Mouse (Mus musculus) frontal cortex, postnatal 14 days (tissue): ENCODE data around the gene B4galt5.

Experiments used
- DNase-seq, 2 experiments: peaks; one replicate each; pipeline ENCODE4 v3.0.0; 2022; ENCODE audit warnings: low spot score in 2 of 2

B4galt5 gene

DNA sequence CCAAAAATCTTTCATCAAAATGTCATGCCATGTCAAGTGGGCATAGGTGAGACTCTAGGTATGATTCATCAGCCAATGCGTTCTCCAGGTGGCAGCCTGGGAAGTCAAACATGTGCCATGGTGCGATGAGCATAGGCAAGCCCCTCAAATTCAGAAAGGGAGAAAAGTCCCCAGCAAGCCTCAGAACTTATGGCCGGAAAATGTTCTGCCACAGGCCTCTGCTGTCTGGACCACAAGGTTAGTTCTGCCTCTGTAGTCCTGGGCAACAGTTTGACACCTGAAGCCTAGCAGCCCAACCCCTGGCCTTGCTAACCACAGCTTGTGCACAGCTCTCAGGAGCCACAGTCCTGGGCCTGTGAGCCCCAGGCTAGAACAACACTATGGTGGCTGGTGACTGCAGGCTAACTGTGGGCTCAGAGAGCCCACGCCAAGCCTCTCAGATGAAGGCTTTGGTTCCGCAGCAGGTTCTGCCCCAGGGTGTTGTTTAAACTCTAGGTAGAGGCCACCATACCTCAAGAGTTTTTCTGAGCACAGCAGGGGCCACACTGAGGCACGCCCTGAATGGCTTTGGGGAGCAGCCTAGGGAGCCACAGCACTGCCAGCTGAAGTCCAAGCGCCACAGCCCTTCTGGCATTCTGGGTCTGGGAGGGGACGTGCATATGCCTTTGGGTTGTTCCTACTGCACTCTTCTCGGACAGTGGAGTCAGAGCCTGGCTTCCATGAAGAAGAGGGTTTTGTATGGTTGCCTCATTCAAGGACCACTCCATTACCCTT, 14.5 kb upstream of the B4galt5 start:
- no peak for DNase-seq

DNA sequence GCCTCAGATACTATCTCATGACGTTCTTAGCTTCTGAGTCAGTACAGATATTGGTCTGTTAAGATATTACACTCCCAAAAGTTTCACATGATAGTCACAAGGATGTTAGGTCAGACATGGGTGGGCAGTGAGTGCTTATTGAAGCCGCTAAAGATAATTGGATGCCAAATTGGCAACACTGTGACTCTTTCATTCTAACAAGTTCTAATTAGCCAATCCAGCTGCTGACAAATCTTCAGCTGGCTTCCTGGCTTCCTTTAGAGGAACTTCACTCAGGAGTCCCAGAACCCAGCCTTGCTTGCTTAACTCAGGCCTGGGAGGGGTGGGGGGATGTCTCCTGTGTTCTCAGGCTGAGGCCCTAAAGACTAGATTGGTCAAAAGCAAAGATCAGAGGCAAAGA, 9.5 kb upstream of the B4galt5 start:
- DNase-seq, result no peak

DNA sequence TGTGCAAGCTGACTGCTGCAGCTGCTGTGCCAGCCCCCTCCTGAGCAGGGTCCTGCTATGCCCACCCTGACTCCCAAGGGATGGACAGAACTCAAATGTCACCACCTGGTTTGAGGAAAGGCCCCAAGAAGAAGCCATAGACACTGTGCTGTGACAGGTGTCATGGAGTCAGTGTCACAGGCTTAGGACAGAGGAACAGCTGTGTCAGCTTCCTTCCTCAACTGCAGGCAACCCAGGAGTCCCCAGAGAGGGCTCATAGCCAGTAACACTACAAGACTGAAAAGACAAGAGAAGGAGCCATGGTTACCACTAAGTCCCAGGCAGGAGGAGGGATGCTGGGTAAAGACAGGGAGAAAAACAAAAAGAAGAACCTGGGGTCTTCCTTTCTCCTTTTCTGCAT, 7.9 kb upstream of the B4galt5 start:
- no peak for DNase-seq

DNA sequence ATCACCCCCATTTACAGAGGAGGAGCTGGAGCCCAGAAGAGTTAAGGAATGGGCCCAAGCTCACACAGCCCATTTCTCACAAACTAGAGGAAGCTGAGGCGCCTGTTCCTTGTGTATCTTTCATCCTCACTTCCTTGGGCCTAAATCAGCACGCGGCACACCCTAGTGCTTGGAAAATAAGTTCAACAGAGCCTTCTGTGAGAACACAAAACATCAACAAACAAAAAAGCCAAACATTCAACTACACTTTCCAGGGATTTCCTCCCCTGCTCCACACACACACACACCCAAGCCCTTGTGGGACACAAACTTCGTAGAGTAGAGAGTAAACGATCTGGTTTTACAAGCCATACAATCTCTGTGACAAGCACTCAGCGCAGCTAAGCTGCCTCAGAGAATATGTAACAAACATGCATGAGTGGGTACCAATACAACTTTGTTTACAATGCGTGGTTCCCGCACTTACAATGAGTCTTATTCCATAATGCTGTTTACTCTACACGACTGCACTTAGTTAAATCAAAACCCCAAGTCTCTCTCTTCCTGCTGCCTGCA, 5.7 kb upstream of the B4galt5 start:
- no peak for DNase-seq

DNA sequence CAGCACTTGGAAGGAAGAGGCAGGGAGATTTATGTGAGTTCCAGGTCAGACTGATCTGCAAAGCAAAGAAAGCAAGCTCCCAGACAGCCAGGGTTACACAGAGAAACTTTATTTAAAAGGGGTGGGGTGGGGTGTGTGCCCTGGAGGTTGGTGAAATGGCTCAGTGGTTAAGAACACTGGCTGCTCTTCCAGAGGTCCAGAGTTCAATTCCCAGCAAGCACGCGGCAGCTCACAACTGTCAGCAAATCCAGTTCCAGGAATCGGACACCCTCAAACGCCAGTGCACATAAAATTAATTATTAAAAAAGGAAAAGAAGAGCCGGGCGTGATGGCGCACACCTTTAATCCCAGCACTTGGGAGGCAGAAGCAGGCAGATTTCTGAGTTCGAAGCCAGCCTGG, 5.1 kb upstream of the B4galt5 start:
- DNase-seq, result no peak

DNA sequence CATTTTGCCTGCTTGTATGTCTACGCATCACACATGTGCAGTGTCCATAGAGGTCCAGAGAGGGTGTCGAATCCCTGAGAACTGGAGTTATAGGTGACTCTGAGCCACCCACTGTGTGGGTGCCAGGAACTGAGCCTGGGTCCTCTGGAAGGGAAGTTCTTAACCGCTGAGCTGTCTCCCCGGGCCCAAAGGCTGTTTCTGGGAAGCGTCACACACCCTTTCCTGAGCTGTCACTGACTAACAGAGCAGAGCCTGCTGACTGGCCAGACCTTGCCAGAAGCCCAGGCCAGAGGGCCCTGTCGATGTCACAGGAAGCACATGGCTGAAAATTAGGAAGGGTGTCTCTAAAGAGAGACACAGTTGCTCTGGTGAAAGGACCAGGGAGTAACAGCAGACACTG, 3.5 kb upstream of the B4galt5 start:
- no peak for DNase-seq

DNA sequence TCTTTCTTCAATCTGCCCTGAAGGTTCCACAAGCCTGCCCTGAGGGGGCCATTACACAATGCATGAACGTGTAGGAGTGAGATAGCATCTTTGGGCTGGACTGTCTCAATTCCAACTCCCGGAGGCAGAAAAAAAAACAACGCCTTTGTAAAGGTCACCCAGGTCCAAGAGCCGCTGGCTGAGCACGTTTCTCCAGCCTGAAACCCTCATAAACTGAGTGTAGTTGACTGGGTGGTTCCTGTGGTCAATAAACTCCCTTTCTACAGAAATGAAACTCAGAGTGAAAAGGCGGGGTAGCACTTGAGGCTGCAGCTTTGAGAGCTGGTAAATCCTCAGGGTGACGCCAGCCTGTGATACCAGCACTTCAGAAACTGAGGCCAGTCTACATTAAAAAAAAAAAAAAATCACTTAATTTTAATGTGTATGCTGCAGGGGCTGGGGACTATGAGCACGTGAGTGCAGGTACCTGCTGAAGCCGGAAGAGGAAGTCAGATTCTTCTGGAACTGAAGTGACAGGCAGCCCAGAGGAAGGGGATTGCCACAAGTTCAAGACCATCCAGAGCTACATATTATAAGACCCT, 2.5 kb upstream of the B4galt5 start:
- no peak for DNase-seq

DNA sequence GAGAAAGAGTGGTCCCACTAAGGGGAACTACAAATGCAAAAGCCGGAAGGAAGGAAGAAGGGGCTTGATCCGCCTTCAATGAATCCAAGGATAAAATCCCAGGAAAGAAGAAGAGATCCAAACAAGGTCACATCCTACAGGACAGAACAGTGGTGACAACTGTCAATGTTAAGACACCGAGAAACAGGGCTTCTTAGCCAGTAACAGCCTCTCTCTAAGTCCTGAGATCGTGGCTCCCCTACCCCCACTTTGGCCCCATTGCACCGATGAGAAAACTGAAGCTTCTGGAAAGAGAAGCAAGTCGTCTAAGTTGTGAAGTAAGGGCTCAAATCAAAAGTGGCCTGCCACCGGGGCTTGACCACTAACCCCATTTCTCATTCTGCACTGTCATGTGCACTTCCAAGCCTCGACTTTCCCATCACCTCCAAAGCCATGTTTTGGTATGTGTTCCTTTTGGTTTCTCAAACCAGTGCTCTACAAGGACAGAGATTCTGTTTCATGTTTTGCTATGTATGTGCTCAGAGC, 1.2 kb upstream of the B4galt5 start:
- DNase-seq, result no peak

DNA sequence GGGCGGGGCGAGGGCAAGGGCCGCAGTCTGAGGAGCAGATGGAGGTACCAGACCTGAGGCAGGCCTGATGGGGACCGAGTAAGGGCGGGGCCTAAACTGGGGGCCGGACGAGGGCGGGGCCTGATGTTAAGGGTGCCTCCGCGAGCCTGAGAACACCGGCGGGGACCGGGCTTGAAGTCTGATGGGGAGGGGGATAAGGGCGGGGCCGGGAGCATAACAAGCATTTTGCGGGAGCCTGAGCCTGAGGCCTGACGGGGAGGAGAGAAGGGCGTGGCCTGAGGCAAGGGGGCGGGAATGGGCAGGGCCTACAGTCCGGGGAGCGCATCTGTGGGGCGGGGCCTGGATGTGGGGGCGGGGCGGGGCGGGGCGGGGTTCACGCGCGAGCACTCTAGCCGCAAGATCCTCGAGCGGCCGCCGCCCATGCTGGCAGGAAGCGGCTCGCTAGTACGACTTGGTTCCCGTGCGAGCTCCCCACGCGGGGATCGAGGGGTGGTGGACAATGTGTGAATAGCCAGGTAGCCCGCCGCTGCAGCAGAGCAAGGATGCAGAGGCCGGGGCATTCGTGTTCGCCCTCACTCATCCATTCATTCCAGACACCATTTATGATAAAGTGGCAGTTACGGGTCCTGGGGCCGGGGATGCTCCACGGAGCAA, 427 bp upstream of the B4galt5 start:
- DNase-seq, result peak; percentile 90 to 92

DNA sequence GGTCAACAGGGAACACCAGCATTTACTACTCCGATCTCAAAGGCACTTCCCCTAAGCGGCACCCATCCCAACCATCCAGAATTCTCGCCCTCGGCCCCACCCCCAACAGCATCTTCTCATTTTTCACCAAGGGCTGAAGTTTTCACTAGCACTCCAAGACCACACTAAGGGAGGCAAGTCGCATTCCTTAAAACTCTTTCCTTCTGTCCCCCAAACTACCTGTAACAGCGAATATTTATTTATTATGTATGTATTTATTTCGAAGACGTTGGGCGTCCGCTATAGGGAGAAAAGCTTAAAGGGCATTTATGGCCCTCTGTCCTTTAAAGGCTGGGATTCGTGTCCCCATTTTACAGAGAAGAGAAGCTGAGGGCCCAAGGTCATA, 1.0 kb downstream of the B4galt5 start:
- DNase-seq, result peak in 1 of 2 experiments; percentile 36

DNA sequence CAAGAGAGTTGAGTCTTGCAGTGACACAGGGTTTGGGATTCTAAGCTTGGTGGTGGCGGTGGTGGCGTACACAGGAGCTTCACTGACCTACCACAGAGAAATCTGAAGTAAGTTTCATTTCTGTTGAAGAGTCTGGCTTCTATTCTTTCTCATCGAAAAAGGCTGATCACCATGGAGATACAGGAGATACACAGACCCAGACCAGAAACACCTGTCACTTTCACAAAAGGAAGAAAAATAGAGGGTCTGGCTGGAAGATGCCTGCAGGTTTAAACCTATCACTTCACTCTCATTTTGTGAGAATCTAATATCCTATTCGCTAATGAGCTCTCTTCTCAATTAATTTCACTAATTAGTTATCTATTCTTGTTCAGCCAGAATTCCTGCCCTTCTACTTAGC, 1.6 kb downstream of the B4galt5 start:
- DNase-seq, result no peak

DNA sequence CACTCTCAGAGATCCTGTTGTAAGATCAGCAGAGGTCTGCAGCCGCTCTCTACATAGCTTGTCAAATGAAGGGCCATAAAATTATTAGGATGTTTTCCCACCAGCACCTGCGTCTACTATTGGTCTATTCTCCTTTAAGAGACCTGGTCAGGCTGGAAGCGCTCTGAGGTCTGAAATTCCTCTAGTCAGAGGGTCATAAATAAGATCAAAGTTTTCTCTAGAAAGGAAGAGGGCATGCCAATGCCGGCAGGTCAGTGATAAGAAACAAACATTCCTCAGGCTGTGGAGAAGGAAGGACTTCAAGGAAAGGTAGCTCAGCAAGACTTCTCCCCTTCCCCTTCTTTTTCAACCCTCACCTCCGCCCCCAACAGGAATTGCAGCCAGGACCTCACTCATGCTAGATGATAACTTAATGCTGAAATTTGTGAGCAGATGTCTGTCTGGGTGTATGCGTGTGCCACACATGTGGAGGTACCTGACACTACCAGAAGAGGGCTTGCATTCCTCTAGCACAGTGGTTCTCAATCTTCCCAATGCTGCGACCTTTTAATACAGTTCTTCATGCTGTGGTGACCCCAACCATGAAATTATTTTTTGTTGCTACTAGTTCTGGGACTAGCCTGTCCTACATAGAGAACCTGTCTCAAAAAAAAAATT, 3.3 kb downstream of the B4galt5 start:
- no peak for DNase-seq

DNA sequence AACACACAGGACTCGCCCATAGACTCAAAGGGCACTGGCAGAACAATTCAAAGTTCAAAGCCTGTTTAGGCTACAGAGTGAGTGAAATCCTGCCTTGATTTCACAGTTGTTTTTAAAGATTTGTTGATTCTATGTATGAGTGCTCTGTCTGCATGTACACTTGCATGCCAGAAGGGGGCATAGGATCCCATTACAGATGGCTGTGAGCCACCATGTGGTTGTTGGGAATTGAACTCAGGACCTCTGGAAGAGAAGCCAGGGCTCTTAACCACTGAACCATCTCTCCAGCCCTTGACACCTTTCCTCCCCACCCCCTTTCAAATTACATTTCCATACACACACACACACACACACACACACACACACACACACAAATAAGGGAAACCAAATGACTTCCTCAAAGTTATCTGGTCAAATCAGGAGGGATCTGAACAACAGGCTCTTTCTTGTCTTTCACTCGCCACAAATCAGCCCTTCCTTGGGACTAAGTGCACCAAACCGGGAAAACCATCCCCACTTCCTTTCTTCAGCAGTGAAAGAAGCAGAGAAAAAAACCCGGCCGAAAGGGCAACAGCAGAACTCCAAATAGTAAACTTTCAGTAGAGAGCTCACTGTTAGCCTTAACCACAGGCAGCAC, 4.0 kb downstream of the B4galt5 start:
- DNase-seq, result no peak

DNA sequence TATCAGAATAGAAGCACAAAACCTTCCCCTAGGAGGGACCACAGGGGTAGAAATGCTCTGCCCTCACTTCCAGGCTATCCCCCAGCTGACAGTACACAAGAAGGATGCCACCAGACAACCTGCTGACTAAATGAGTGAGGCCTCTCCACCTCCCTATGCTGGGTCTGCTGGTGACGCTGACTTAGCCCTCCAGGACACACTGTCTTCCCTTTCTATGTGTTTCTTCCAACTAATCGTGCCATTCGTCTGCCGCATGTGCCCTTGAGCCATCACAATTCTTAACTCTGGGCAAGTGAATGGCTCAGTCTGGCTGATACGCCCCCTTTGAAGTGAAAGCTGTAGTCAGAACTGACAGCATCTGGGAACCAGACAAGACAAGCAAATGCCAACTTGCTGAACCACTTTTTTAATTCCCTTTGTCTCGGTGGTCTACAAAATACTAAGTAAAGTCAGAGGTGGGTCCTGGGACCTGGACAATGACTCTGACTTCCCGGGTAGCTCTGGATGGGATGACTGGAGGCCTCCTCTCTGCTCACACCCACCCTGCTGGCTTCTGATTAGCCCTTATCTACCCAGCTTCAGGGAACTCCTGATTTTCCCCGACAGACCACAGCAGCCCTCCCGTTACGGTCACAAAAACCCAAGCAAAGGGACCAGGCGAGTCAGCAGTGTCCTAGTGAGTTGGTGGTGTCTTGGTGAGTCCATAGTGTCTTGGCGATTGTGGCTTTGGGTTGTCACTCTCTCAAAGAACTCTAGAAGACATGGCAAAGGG, 5.4 kb downstream of the B4galt5 start:
- no peak for DNase-seq

DNA sequence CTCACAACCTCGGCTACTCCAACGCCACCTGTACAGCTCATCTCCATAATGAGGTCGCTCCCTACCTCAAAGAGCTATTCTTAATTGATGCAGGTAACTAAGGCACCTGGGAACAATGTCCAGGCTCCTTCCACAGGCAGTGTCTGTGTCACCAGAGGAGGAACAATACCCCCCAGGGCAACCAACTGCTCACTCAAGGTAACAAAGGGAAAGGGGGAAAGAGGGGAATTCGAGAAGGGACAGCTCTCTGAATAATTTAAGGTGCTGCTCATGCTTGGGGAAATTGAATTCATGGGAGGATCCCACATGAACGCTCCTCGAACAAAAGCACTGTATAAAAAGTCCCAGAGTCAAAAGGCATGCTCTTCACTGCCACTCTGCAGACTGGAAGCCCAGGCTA, 6.1 kb downstream of the B4galt5 start:
- DNase-seq, result no peak

DNA sequence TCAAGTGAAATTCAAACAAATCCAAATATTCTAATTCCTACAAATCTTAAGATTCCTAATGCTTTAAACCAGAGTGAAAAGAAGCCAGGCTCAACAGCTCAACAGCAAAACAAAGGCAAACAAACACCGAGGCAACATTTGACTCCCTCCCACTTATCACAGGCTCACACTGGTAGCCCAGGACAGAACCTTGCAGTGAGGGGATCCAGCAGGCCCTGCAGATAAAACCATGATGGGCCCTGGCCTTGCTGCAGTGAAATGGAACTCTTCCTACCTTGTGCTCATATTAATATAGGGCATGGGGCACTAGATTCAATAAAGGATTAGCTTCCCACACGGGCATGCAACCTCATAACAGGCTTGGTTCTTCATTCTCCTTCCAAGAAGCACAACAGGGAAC, 11.4 kb downstream of the B4galt5 start:
- DNase-seq, result no peak

DNA sequence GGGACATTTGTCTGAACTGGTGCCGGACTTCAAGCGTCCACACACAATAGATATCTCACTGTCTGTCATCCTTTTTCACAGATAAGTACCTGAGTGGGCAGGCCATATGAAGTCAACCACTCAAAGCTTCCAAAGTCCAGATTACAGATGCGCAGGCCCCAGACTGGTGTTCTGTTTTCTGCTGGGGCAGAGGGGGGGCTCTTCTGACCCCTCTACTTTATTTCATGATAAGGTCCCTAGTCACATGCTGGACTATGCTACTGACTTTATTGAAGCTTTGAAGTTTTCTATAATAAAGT, 11.8 kb downstream of the B4galt5 start:
- no peak for DNase-seq

DNA sequence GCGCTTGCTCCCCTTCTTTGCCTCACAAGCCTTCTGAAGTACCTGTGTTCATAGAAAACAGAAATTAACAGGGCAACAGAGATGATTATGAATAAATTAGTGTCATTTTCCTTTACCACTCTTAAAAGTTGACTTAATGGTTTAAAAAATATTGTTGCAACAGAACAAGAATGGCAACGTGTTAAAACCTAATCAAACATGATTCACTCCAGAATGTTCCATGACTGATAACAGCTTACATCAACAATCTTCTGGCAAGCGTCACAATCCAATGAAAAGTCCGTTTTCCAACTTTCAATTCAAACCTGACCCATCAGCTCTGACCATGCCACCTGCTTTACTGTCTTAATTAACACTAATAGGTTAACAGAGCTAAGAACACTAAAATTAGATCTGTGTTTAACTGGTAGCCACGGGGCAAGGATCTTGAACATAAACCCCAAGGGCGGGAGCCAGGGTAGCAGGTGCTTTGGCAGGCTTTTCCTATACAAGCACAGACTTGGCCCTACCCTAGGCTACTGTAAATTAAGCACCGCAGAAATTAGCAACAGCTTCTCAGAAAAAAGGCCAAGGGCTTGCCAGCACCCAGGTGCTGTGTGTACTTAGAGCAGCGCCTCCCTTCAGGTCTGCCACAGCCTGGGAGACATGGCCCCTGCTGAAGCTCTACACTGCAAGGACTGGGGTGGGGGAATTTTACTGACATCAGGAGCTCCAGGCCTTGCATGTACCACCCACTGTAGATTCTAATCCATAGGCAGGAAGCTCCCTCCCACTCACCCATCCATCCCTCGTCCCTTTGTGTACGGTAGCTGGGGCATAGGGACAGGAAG, 12.4 kb downstream of the B4galt5 start:
- no peak for DNase-seq

DNA sequence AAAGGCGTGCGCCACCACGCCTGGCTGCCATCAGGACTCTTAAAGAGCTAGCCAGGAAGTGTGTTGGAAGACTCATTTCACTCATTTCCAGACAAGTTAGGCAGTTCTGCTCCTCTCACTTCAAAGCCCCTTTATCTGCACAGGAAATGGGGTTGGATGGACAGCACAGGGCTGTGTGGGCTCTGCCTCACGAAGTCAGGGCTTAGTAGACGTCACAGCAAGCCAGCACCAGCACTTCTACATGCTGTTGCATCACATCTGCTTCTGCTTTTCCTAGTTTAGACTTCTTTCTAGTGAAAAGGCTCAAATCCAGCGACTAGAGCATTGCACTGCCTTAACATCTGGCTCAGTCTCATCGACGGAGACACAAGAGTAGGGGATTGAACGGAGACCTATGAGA, 13.9 kb downstream of the B4galt5 start:
- DNase-seq, result no peak

DNA sequence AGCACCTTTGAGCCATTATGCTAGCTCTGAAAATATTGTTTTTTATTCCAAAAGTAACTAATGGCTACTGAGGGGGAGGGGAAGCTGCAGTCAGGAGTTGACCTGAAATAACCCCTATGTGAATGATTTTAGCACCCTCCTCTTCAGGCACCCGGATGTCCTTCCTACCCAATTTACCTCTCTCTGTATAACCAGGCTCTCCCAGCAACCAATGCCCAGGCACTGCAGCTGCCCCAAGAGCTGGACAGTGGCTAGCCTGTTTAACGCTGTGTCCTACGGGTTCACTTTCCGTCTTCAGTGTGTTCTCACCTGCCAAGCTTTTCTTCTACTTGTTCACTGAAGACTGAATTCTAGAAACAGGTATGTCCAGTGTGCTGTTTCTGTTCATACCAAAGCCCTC, 14.7 kb downstream of the B4galt5 start:
- DNase-seq, result no peak
